Mouse (Mus musculus) hindbrain, postnatal 0 days (tissue): ENCODE measurements around the gene Mymk. TPM values are rescaled to one million over a fixed set of nuclear protein-coding genes. Genes with fewer than 3 reads are reported as not detected.

Source experiments
- ATAC-seq: fragments of 200-750 bp; cut with Nextera tagmentation; 2 replicates; pipeline ENCODE4 v1.8.0; 2017; ENCODE audit warnings: mild to moderate bottlenecking, moderate TSS enrichment, moderate library complexity
- DNase-seq: peaks from one replicate; pipeline ENCODE4 v3.0.0-alpha.2; 2015; ENCODE audit warnings: low spot score
- H3K27ac ChIP-seq: fragments of 300-500 bp; sonication (generic); 2 replicates; pipeline ENCODE4 v1.5.1; 2014; ENCODE audit warnings: mild to moderate bottlenecking
- H3K27me3 ChIP-seq: fragments of 300-500 bp; sonication (generic); 2 replicates; pipeline ENCODE4 v1.6.1; 2014; ENCODE audit warnings: low read length, mixed read lengths; ENCODE audit not compliant: insufficient read depth
- H3K36me3 ChIP-seq: fragments of 300-500 bp; sonication (generic); 2 replicates; pipeline ENCODE4 v1.6.1; 2014; ENCODE audit warnings: low read length, mixed read lengths; ENCODE audit not compliant: insufficient read depth
- H3K4me1 ChIP-seq: fragments of 300-500 bp; sonication (generic); 2 replicates; pipeline ENCODE4 v1.6.1; 2014; ENCODE audit warnings: antibody characterized with exemption, low read length, mixed read lengths; ENCODE audit not compliant: insufficient read depth
- H3K4me2 ChIP-seq: fragments of 300-500 bp; sonication (generic); 2 replicates; pipeline ENCODE4 v1.6.1; 2014; ENCODE audit warnings: low read depth, mild to moderate bottlenecking, low read length, moderate library complexity, mixed read lengths
- H3K4me3 ChIP-seq: fragments of 300-500 bp; sonication (generic); 2 replicates; pipeline ENCODE4 v1.5.1; 2014; ENCODE audit warnings: low read length
- H3K9ac ChIP-seq: fragments of 300-500 bp; sonication (generic); replicated peaks from 2 replicates; pipeline ENCODE4 v1.6.1; 2014; ENCODE audit warnings: mild to moderate bottlenecking, low read length, moderate library complexity, mixed read lengths
- H3K9me3 ChIP-seq: fragments of 300-500 bp; sonication (generic); 2 replicates; pipeline ENCODE4 v1.6.1; 2016; ENCODE audit warnings: low read length, mixed read lengths
- CTCF ChIP-seq: IDR thresholded peaks from 2 replicates; pipeline ENCODE4 v1.5.1; 2016; ENCODE audit warnings: antibody characterized with exemption, control low read depth, low read depth
- WGBS: fragments of 180-500 bp; shearing (Covaris S2); extraction: QIAGEN DNeasy Blood & Tissue Kit; methylation state at CpG from one replicate; pipeline ENCODE4 v1.1.7; 2014; 5-methylcytosine and 5-hydroxymethylcytosine counted together
- polyA plus RNA-seq: library from polyadenylated mRNA; unstranded; fragments of >200 nt; fragmentation: Nextera tagmentation; extraction: Ambion mirVana; gene quantifications from 2 replicates; pipeline ENCODE4 v1.2.1, GENCODE M21; 2015
- total RNA-seq: library from RNA; depleted of rRNA; stranded (reverse); fragments of >200 nt; gene quantifications from 2 replicates; pipeline ENCODE4 v1.2.3, GENCODE M21; 2014

Mymk gene
- total and polyA plus RNA-seq, 2 experiments from 2014 or later, result 0.30 TPM; not detected in 1

- Histone ChIP-seq H3K9ac (no peak overlapping the region), H3K4me1 (0 out of 2 replicates have a peak, but pooled peaks cover 5% of the 10 kb centered on the region), H3K36me3 (no peaks in the 10 kb centered on the region), H3K27me3 (no peaks in the 10 kb centered on the region), H3K27ac (no peak overlapping the region), H3K9me3 (no peaks in the 10 kb centered on the region), H3K4me3 (no peak overlapping the region), H3K4me2 (no peak overlapping the region)
- TF ChIP-seq CTCF, result no peak
- WGBS, result 38% methylated on average over 12 of the region's 12 CpGs
- ATAC-seq (no peak), DNase-seq (no peak)
These were observed 13.2 kb downstream of the Mymk start for GRCm38 (mm10) chr2:27058751-27059150.

- no peak overlapping the region for H3K27ac ChIP-seq
- H3K4me2 ChIP-seq, result no peak overlapping the region
- no peaks in the 10 kb centered on the region for H3K36me3 ChIP-seq
- no peaks in the 10 kb centered on the region for H3K9me3 ChIP-seq
- ATAC-seq (no peak), DNase-seq (no peak)
- no peaks in the 10 kb centered on the region for H3K27me3 ChIP-seq
- no peak overlapping the region for H3K9ac ChIP-seq
- no peak overlapping the region for H3K4me3 ChIP-seq
- no peak for TF ChIP-seq CTCF
- WGBS, result 46% methylated on average over 4 of the region's 4 CpGs
- 0 out of 2 replicates have a peak, but pooled peaks cover 5% of the 10 kb centered on the region for H3K4me1 ChIP-seq
These were observed 13.7 kb downstream of the Mymk start for GRCm38 (mm10) chr2:27058251-27058650.

GRCm38 (mm10) chr2:27049408-27049807 lies 22.6 kb downstream of the Mymk start:
- Histone ChIP-seq H3K4me2 (no peak overlapping the region), H3K4me1 (no peaks in the 10 kb centered on the region), H3K27me3 (no peaks in the 10 kb centered on the region), H3K9me3 (no peaks in the 10 kb centered on the region), H3K9ac (no peak overlapping the region), H3K4me3 (no peak overlapping the region), H3K36me3 (no peaks in the 10 kb centered on the region), H3K27ac (no peak overlapping the region)
- no peak for ATAC-seq
- DNase-seq, result no peak
- 42% methylated on average over 6 of the region's 6 CpGs for WGBS
- no peak for TF ChIP-seq CTCF

GRCm38 (mm10) chr2:27045979-27046770 lies 25.8 kb downstream of the Mymk start:
- peak; percentile 43 for DNase-seq
- TF ChIP-seq CTCF, result no peak

GRCm38 (mm10) chr2:27044641-27045040 lies 27.3 kb downstream of the Mymk start:
- no peak for TF ChIP-seq CTCF
- Histone ChIP-seq H3K4me1 (no peaks in the 10 kb centered on the region), H3K27ac (no peak overlapping the region), H3K9me3 (no peaks in the 10 kb centered on the region), H3K36me3 (no peaks in the 10 kb centered on the region), H3K27me3 (no peaks in the 10 kb centered on the region), H3K4me3 (no peak overlapping the region), H3K9ac (no peak overlapping the region), H3K4me2 (no peak overlapping the region)
- no peak for ATAC-seq
- WGBS, result 86% methylated on average over 3 of the region's 3 CpGs
- DNase-seq, result no peak

More at GRCm38 (mm10) chr2:27045979-27046770, 25.8 kb downstream of the Mymk start:
- 58% methylated on average over 8 of the region's 8 CpGs for WGBS
- H3K4me3 ChIP-seq, result no peak overlapping the region
- no peaks in the 10 kb centered on the region for H3K27me3 ChIP-seq
- H3K4me2 ChIP-seq, result no peak overlapping the region
- H3K36me3 ChIP-seq, result no peaks in the 10 kb centered on the region
- H3K27ac ChIP-seq, result no peak overlapping the region
- ATAC-seq, result peak; percentile 71; the same call in 1 of the 2 replicates
- H3K9me3 ChIP-seq, result no peaks in the 10 kb centered on the region
- H3K9ac ChIP-seq, result no peak overlapping the region
- H3K4me1 ChIP-seq, result no peaks in the 10 kb centered on the region

- ATAC-seq (no peak), DNase-seq (no peak)
- Histone ChIP-seq H3K4me3 (no peak overlapping the region), H3K9ac (no peak overlapping the region), H3K27me3 (no peaks in the 10 kb centered on the region), H3K27ac (no peak overlapping the region), H3K4me1 (no peaks in the 10 kb centered on the region), H3K36me3 (no peaks in the 10 kb centered on the region), H3K4me2 (no peak overlapping the region), H3K9me3 (no peaks in the 10 kb centered on the region)
- TF ChIP-seq CTCF, result no peak
- WGBS, result 66% methylated on average over 4 of the region's 4 CpGs
These were observed 27.8 kb downstream of the Mymk start for GRCm38 (mm10) chr2:27044166-27044565.

- 20% methylated on average over 3 of the region's 3 CpGs for WGBS
- H3K9me3 ChIP-seq, result no peaks in the 10 kb centered on the region
- H3K4me1 ChIP-seq, result no peaks in the 10 kb centered on the region
- DNase-seq (peak; percentile 92), ATAC-seq (peak; percentile 87)
- no peak overlapping the region for H3K9ac ChIP-seq
- H3K27me3 ChIP-seq, result no peaks in the 10 kb centered on the region
- no peak overlapping the region for H3K27ac ChIP-seq
- no peak overlapping the region for H3K4me3 ChIP-seq
- no peak overlapping the region for H3K4me2 ChIP-seq
- peak; percentile 93 for TF ChIP-seq CTCF
- no peaks in the 10 kb centered on the region for H3K36me3 ChIP-seq
These were observed 28.5 kb downstream of the Mymk start for GRCm38 (mm10) chr2:27043461-27043860.
